Mouse (Mus musculus) C2C12 (cell line): ENCODE measurements around the gene Slc9a3r2.

ENCODE experiments used
- CEBPB ChIP-seq: IDR thresholded peaks from one replicate; pipeline ENCODE4 v1.6.1; 2011; ENCODE audit warnings: low read depth, mild to moderate bottlenecking, control low read depth, moderate library complexity
- CTCF ChIP-seq: IDR thresholded peaks from one replicate; pipeline ENCODE4 v1.5.1; 2011; ENCODE audit not compliant: control insufficient read depth, insufficient read depth, insufficient read length
- MYOD1 ChIP-seq: IDR thresholded peaks from one replicate; pipeline ENCODE4 v1.6.1; 2011; ENCODE audit warnings: low read depth; ENCODE audit not compliant: control insufficient read depth, insufficient read length

DNA sequence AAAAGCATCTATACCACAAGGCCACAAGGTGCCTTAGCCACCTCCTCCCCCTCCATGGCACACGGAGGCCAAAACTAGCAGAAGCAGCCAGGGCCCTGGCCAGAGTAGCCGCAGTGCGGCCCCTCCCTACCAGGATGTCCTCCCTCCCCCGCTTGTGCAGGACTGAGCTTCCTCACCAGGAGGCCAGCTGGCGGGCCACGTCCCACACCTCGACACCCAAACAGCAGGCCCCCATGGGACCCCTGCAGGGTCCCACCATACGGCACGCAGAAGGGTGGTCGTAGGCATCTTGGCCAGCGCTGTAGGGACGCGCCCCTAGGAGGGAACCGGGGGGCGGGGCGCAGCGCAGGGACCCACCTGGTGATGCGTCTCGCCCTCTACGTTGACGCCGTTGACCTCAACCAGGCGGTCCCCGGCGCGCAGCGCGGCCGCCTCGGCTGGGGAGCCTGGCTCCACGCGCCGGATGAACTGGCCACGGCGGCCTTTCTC is 502 bp downstream of the Slc9a3r2 start:
- no peak for TF ChIP-seq CTCF
- no peak for TF ChIP-seq MYOD1
- no peak for TF ChIP-seq CEBPB
